Mouse (Mus musculus) midbrain, embryonic 16.5 days (tissue): ENCODE data around the gene Ccdc136. TPM values are rescaled to one million over a fixed set of nuclear protein-coding genes. Genes with fewer than 3 reads are reported as not detected.

Source experiments
- ATAC-seq: fragments of 200-750 bp; cut with Nextera tagmentation; 2 replicates; pipeline ENCODE4 v1.8.0; 2017; ENCODE audit warnings: moderate TSS enrichment
- H3K27ac ChIP-seq: fragments of 300-500 bp; sonication (generic); 2 replicates; pipeline ENCODE4 v1.5.1; 2014; ENCODE audit warnings: mild to moderate bottlenecking, low read length, mixed read lengths
- H3K27me3 ChIP-seq: fragments of 300-500 bp; sonication (generic); 2 replicates; pipeline ENCODE4 v1.6.1; 2014; ENCODE audit warnings: low read depth, low read length, mixed read lengths; ENCODE audit not compliant: control insufficient read depth, insufficient read depth
- H3K36me3 ChIP-seq: fragments of 300-500 bp; sonication (generic); 2 replicates; pipeline ENCODE4 v1.6.1; 2014; ENCODE audit warnings: mild to moderate bottlenecking, low read length, moderate library complexity, mixed read lengths; ENCODE audit not compliant: control insufficient read depth, insufficient read depth
- H3K4me1 ChIP-seq: fragments of 300-500 bp; sonication (generic); 2 replicates; pipeline ENCODE4 v1.6.1; 2014; ENCODE audit warnings: mild to moderate bottlenecking, low read length, mixed read lengths; ENCODE audit not compliant: control insufficient read depth, insufficient read depth
- H3K4me2 ChIP-seq: fragments of 300-500 bp; sonication (generic); 2 replicates; pipeline ENCODE4 v1.6.1; 2014; ENCODE audit warnings: mild to moderate bottlenecking, low read length, mixed read lengths
- H3K4me3 ChIP-seq: fragments of 300-500 bp; sonication (generic); 2 replicates; pipeline ENCODE4 v1.5.1; 2014; ENCODE audit warnings: low read depth, mild to moderate bottlenecking, low read length, moderate library complexity, mixed read lengths
- H3K9ac ChIP-seq: fragments of 300-500 bp; sonication (generic); 2 replicates; pipeline ENCODE4 v1.6.1; 2014; ENCODE audit warnings: low read depth, low read length, mixed read lengths
- H3K9me3 ChIP-seq: fragments of 300-500 bp; sonication (generic); replicated peaks from 2 replicates; pipeline ENCODE4 v1.6.1; 2014; ENCODE audit warnings: mild to moderate bottlenecking, low read length, mixed read lengths; ENCODE audit not compliant: control insufficient read depth, poor library complexity, severe bottlenecking
- WGBS: fragments of 180-500 bp; shearing (Covaris S2); extraction: QIAGEN DNeasy Blood & Tissue Kit; methylation state at CpG from one replicate; pipeline ENCODE4 v1.1.7; 2014; 5-methylcytosine and 5-hydroxymethylcytosine counted together
- polyA plus RNA-seq: library from polyadenylated mRNA; unstranded; fragments of >200 nt; fragmentation: Nextera tagmentation; extraction: Ambion mirVana; gene quantifications from 2 replicates; pipeline ENCODE4 v1.2.1, GENCODE M21; 2015

The Ccdc136 gene
- polyA plus RNA-seq, 1 experiment from 2014 or later = 46.5 TPM

DNA sequence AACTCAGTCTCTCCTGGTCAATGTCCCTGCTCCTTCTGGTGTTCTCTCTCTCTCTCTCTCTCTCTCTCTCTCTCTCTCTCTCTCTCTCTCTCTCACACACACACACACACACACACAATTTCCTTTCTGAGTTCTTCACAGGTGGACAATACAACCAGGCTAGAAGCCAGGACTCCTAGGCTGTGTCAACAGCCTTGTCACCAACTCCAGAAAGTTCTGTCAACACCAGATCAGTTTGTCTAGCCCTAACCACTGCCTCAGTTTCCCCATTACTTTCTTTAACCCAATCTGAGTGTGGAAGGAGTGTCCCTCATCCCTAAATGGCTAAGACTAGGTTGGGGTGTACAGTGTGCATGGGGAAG, 36.5 kb downstream of the Ccdc136 start:
- Histone ChIP-seq H3K4me1 (peaks cover 21% of the 10 kb centered on the region), H3K4me2 (peak overlapping the region; percentile 75), H3K36me3 (no peaks in the 10 kb centered on the region), H3K27ac (no peak overlapping the region), H3K27me3 (peaks cover 27% of the 10 kb centered on the region), H3K4me3 (peak overlapping the region; percentile 41), H3K9me3 (no peaks in the 10 kb centered on the region), H3K9ac (peak overlapping the region; percentile 61)
- no peak for ATAC-seq

DNA sequence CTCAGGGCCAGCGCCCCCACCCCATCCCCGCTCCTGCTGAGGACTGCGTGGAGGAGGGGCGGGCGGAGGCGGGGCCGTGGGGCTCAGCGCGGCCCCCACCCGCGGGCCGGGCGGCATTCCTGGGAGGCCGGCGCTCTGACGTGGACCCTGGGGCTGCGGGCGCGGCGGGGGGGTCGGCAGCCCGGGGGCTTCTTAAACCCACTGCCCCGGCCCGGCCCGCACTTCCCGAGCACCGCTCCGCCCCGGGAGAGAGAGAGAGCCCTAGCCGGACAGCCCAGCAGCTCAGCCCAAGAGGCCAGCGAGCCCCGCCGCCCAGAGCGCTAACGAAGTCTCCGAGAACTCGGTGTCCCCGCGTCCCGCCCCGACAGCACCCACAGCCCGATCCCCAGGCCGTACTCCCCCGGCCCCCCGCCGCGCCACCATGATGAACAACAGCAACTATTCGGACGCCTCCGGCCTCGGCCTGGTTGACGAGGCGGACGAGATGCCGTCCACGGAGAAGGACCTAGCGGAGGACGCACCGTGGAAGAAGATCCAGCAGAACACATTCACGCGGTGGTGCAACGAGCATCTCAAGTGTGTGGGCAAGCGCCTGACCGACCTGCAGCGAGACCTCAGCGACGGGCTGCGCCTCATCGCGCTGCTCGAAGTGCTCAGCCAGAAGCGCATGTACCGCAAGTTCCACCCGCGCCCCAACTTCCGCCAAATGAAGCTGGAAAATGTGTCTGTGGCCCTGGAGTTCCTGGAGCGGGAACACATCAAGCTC, 37.1 kb downstream of the Ccdc136 start, which contains the start of gene Flnc:
Gene Flnc, plus strand, starts transcription at position 219 of the 766 bp plus-strand sequence.
- Histone ChIP-seq H3K27me3 (peaks cover 27% of the 10 kb centered on the region), H3K9me3 (no peaks in the 10 kb centered on the region), H3K4me3 (peak within 1 kb of the TSS; percentile 41), H3K4me2 (peak within 1 kb of the TSS; percentile 75), H3K4me1 (peaks cover 21% of the 10 kb centered on the region), H3K36me3 (no peaks in the 10 kb centered on the region), H3K9ac (peak within 1 kb of the TSS; percentile 61), H3K27ac (no peak within 1 kb of the TSS; the same call in 1 of the 2 replicates)
- no peak for ATAC-seq
- WGBS = under 1% methylated on average over 65 of the region's 77 CpGs

GRCm38 (mm10) chr6:29433804-29434795, 38.0 kb downstream of the Ccdc136 start:
- Histone ChIP-seq H3K9ac (peak overlapping the region; percentile 61; the same call in 1 of the 2 replicates), H3K4me1 (peaks cover 21% of the 10 kb centered on the region), H3K4me3 (peak overlapping the region; percentile 41), H3K9me3 (no peaks in the 10 kb centered on the region), H3K36me3 (no peaks in the 10 kb centered on the region), H3K4me2 (peak overlapping the region; percentile 75), H3K27me3 (peaks cover 27% of the 10 kb centered on the region), H3K27ac (no peak overlapping the region; the same call in 1 of the 2 replicates)
- 7% methylated on average over 27 of the region's 27 CpGs for WGBS
- no peak for ATAC-seq

DNA sequence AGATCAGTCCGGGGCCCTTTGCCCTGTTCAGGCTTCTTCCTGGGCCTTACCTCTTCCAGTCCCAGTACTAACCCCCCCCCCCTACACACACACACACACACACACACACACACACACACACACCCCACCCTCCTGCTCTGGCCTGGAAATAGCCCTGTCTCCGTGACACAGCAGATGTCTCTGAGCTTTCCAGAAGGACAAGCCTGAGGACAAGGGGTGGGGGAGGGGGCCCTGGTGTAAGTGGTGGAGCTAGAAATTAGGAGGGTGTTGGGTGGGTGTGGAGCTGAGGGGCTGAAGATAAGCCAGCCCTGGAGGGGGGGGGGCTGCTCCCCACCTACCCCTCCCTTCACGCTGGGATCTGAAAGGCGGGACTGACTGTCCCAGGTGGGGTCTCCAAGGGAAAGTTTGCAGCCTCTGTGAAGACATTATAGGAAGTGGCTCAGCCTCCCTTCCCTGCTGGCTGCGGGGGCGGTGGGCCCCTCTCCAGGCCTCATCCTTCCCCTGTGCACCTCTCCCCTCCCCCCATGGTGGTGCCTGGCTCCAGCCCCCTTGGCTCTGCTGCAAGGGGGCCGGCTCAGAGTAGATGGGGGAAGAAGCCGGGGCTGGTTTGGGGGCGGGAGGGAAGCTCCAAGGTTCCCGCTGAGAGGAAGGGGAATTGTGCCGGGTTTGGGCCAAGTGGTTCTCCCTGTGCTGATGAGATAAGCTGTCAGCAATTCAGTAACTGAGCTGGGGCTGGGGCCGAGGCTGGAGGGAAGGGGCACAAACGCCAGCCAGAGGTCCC, 39.0 kb downstream of the Ccdc136 start:
- WGBS = 6% methylated on average over 13 of the region's 13 CpGs
- H3K27ac ChIP-seq = no peak overlapping the region
- H3K9ac ChIP-seq = no peak overlapping the region

DNA sequence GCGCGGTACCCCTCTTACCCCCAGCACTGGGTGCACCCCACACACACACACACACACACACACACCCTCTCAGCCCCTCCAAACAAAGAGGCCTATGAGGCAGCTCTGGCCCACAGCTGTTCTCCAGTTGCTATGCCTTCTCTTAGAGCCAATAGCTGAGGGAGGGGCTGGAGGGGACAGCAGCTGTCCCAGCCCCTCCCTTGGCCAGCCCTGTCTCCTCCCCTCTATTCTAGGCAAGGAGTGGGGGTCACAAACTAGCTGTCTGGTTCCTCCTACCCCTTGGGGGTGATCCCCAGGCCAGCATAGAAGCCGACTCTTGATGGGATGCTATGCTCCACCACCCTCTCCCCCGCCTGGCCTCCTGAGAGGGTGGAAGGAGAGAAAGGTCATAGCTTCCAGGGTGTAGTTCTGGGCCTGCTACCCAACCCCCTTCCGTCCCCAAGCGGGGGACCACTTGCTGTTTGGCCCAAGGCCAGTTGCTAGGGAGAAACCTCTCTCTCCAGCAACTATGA, 39.9 kb downstream of the Ccdc136 start:
- Histone ChIP-seq H3K4me1 (peaks cover 21% of the 10 kb centered on the region), H3K36me3 (no peaks in the 10 kb centered on the region), H3K27me3 (peaks cover 27% of the 10 kb centered on the region), H3K27ac (peak overlapping the region; percentile 47; the same call in 1 of the 2 replicates), H3K4me3 (no peak overlapping the region), H3K9me3 (no peaks in the 10 kb centered on the region), H3K4me2 (no peak overlapping the region), H3K9ac (no peak overlapping the region)
- WGBS = 11% methylated on average over 6 of the region's 6 CpGs
- ATAC-seq = peak; percentile 32

More for the DNA sequence above, 39.0 kb downstream of the Ccdc136 start:
- Histone ChIP-seq H3K27me3 (peaks cover 27% of the 10 kb centered on the region), H3K9me3 (no peaks in the 10 kb centered on the region), H3K4me2 (peak overlapping the region; percentile 25), H3K4me1 (peaks cover 21% of the 10 kb centered on the region), H3K4me3 (no peak overlapping the region; the same call in 1 of the 2 replicates), H3K36me3 (no peaks in the 10 kb centered on the region)
- ATAC-seq = peak; percentile 37; the same call in 1 of the 2 replicates

- no peak overlapping the region for H3K9ac ChIP-seq
- no peak overlapping the region; the same call in 1 of the 2 replicates for H3K4me2 ChIP-seq
- H3K4me3 ChIP-seq = no peak overlapping the region
- 0 out of 2 replicates have a peak overlapping the region, but pooled peaks have one; percentile 5 for H3K27ac ChIP-seq
- WGBS = 2% methylated on average over 11 of the region's 11 CpGs
- ATAC-seq = peak; percentile 33; the same call in 1 of the 2 replicates
- H3K4me1 ChIP-seq = peaks cover 21% of the 10 kb centered on the region
- H3K27me3 ChIP-seq = peaks cover 27% of the 10 kb centered on the region
- no peaks in the 10 kb centered on the region for H3K36me3 ChIP-seq
- no peaks in the 10 kb centered on the region for H3K9me3 ChIP-seq
These were observed 40.4 kb downstream of the Ccdc136 start for GRCm38 (mm10) chr6:29436461-29436934.

- Histone ChIP-seq H3K9ac (no peak overlapping the region), H3K36me3 (no peaks in the 10 kb centered on the region), H3K27ac (no peak overlapping the region), H3K27me3 (peaks cover 15% of the 10 kb centered on the region), H3K4me2 (no peak overlapping the region), H3K4me3 (no peak overlapping the region), H3K9me3 (no peaks in the 10 kb centered on the region), H3K4me1 (peaks cover 12% of the 10 kb centered on the region; the same call in 1 of the 2 replicates)
- WGBS = 64% methylated on average over 4 of the region's 4 CpGs
- ATAC-seq = no peak
These were observed 43.1 kb downstream of the Ccdc136 start for GRCm38 (mm10) chr6:29439251-29439650.

- Histone ChIP-seq H3K4me2 (no peak overlapping the region), H3K9ac (no peak overlapping the region), H3K4me1 (peaks cover 11% of the 10 kb centered on the region; the same call in 1 of the 2 replicates), H3K9me3 (no peaks in the 10 kb centered on the region), H3K27ac (no peak overlapping the region), H3K4me3 (no peak overlapping the region), H3K27me3 (peaks cover 9% of the 10 kb centered on the region), H3K36me3 (no peaks in the 10 kb centered on the region)
- ATAC-seq = no peak
- WGBS = 87% methylated on average over 6 of the region's 6 CpGs
These were observed 43.7 kb downstream of the Ccdc136 start for GRCm38 (mm10) chr6:29439789-29440188.
